Mouse (Mus musculus): ENCODE data around the gene Cul7.
A peak's percentile ranks its signal among the peaks of the same experiment; 100 is the strongest.

Gene Cul7

GRCm38 (mm10) chr17:46650232-46651031 is at the start of gene Cul7:
TSS of gene Cul7 (plus strand) at chr17:46650337.
- DNase-seq: peak; percentile 95 to 98

DNA sequence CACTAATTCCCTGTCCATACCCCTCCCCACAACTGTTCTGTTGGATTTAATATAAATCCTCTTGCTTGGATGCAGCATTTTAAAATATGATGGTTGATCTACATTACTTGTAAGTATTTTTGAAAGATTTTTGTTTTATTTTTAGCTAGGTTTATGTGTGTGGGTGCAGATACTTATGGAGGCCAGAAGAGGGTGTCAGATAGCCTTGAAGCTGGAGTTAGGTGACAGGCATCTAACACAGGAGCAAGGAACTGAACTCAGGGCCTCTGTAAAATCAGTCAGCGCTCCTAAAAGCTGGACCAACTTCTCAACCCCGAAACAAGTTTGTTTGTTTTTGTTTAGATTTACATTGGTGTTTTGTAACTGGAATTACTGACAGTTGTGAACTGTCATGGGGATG is 49.6 kb upstream of the Cul7 start:
- DNase-seq: no peak

DNA sequence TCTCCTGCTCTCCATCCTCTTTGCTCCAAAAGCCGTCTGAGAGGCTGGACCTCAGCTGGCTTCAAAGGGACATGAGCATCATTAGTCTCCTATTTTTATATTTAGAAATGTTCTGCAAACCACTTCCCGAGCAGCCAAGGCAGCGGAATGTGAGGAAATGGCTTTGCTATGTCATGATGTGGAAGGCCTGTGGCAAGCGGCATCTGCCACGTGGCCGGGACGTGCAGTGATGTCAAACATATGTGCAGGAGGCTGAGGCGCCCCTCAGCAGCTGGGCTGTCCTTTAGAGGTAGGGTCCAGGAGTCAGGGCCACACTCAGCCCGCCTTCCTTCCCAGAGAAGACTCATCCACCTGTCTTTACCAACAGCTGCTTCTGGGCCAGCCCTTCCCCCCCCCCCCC is 47.9 kb upstream of the Cul7 start:
- DNase-seq: peak; percentile 55 to 71

GRCm38 (mm10) chr17:46603229-46603628 is 46.9 kb upstream of the Cul7 start:
- no peak for DNase-seq

DNA sequence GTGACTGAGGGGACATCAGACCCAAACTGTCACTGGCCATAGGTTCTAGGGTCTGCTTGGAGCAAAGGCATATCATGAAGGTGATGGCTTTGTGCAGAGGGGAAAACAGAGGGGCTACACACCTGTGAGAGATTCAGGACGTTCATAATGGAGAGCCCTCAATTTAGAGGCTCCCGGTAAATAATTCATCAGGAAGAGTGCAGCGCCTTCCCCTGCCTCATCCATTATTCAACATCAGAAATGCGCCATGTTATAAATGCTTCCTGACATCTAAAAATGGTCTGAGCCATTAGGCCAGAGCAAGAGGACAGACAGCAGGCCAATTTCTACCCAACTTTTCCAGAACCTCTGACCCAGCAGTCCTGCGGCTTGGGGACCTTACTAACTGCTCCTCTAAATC is 45.0 kb upstream of the Cul7 start:
- DNase-seq: no peak

- peak in 1 of 2 experiments; percentile 29 for DNase-seq
These were observed 44.1 kb upstream of the Cul7 start for GRCm38 (mm10) chr17:46605987-46606386.

DNA sequence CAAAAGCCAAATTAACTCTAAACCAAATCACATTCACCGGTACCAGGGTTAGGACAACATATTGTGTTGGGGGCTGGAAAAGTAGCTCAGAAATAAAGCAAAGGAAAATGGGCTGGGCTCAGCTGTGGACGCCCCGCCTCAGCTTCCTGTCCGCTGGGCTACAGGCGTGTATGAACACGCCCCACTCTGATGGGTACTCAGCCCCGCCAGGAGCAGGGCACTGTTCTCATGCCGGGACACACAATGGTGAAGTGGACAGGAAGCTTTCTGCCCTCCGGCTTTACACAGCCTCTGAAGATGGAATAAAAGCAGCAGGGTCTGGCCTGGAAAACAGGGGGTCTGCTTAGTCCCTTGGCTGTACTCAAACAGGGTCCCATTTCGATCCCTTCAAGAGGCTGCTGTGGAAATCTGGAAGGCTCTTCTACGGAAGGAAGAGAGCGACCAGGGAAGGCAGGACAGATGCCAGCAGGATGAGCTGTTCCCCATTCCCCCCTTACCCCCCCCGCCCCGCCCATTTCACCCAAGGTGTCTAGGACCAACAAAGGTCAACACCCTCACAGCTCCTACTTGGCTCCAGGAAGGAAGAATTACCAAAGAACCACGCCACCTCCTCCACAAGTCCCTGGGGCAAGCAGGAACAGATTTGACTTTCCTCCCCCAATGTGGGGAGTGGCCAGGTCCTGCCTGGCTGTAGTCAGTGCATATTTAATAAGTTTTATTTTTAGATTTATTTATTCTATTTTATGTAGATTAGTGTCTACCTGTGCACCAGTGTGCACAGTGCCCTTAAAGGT is 40.2 kb upstream of the Cul7 start:
- DNase-seq: peak; percentile 63 to 75

GRCm38 (mm10) chr17:46611316-46611715 is 38.8 kb upstream of the Cul7 start:
- no peak for DNase-seq

DNA sequence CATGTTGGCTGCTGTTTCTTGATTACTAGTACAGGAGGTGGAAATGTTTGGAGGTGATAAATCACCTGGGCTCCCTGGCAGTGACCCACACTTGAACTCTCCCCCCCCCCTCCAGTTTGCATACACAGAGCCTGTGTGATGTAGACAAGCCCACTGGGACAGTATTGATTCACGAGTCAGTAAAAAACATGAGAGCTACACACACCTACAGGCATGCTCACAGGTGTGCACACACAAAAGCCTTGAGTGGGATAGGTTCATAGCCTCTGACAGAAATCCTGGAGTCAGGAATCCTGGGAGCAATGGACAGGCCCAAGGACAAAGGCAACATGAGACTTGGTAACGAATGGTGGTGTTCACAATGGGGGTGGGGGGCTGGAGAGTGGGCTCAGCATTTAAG is 37.9 kb upstream of the Cul7 start:
- DNase-seq: no peak

DNA sequence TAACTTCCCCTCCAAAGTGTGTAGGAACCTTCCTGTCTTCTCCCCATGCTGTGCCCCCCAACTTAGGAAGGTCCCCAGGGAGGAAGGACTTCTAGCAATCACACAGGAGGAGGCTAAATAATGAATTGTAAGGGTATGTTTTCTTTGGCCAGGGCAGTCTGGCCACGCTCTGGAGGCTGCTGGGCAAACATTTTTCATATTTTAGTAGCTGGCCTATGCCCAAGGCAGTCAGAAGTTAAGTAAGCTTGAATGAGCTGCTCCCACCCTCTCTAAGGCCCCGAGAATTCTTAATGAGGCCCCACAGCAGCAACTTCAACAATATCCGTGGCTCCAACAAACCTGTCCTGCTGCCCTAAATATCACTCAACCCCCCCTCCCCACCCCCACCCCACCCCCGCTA is 37.3 kb upstream of the Cul7 start:
- peak; percentile 42 to 63 for DNase-seq

- DNase-seq: no peak
These were observed 36.9 kb upstream of the Cul7 start for GRCm38 (mm10) chr17:46613229-46613628.

GRCm38 (mm10) chr17:46617799-46618198 is 32.3 kb upstream of the Cul7 start:
- no peak for DNase-seq

GRCm38 (mm10) chr17:46618394-46618768 is 31.8 kb upstream of the Cul7 start:
- no peak for DNase-seq

GRCm38 (mm10) chr17:46618769-46619682 is 31.1 kb upstream of the Cul7 start:
- DNase-seq: peak in 1 of 2 experiments; percentile 60

DNA sequence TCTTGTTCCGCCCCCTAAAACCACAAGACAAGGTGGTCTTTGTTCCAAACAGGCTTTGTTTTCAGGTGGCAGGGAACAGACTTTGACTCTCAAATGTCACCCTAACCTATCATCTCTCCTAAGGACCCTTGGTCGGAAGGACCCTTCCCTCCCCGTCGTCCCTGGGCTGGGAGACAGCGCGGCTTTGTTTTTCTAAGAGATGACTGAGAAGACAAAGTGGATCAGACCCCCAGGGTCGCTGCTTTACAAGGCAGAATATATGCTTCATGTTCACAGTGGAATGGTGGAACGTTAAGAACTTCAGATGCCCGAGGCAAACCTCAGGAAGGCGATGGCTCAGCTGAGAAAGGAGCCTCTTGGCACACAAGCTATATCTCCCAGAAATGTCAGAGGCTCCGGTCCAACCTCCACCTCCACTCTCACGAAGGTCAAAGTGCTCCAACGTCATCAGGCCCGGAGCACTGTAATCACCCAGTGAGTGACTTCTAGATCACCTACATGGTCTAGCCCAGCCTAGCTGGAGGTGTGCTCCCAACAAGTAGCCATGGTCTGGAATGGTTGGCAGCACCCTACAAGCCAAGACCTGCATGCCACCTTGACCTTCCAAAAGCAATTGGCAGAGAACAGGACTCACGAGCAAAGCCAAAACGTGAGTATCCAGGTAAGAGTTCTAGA is 30.3 kb upstream of the Cul7 start:
- DNase-seq: no peak

- DNase-seq: peak; percentile 67 to 73
These were observed 28.8 kb upstream of the Cul7 start for GRCm38 (mm10) chr17:46621324-46621723.

DNA sequence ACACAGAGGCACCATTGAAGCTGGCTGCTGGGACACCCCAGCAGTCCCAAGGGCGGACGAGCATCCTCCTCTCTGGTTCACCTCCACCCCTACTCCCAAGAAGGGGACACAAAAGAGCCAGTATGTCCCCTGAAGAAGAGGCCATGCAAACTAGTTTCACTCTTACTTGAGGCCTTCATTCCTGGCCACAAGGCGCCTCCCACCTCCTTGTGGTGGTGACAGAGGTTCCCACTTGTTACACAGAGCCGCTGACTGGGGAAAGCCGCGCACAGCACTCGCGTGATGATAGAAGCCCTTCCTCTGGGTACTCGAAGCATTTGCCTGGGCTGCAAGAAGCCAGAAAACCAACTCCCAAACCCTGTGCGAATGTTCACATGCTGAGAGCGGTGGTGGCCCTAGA is 27.9 kb upstream of the Cul7 start:
- DNase-seq: no peak

- peak; percentile 52 to 62 for DNase-seq
These were observed 26.1 kb upstream of the Cul7 start for GRCm38 (mm10) chr17:46623819-46624557.

DNA sequence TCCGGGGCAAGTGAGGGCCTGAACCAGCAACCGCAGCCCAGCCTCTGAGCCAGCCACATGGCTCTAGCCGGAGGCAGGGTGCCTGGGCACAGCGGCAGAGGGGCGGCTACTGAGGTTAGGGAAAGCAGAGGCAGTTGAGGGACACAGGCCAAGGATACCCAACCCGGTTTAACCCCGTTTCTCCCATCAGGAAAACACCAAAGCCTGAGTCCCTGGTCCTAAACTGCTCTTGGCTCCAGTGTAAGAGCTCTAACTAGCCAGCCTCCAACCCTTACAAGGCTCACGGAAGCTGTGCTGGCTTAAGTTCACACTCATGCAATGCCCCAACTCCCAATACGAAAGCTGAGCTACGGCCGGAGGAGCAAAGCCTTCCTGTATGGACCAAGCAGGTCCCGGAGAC is 25.5 kb upstream of the Cul7 start:
- no peak for DNase-seq

DNA sequence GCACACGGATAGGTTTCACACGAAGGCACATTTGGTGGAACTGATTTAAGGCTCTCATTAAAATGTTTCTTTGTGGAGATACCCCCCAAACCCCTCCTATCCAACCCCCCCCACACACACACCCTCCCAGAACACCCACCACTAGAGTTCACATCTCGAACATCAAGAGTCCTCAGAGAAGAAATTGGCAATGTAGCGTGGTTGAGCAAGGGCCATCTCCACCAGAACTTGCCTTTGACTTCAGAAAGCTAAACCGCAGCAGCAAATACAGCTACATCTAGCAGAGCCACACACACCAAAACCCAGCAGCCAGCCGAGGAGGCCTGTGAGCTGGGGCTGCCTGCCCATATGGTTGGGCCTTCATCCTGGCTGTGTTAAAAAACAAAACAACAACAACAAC is 22.7 kb upstream of the Cul7 start:
- no peak for DNase-seq

DNA sequence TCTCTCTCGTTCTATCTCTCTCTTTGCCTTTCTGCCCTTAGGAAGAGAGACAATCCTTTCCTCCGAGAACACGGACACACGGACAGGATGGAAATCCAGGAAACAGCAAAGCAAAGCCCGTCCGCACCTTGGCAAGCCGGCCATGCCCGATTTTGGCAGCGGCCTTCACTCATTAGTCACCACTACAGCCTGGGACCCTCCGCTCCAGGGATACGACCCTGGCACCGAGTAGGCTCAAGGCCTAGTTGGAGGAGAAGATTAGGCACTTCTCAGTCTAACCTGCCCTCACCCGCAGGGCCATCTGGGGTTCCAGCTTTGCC is 21.7 kb upstream of the Cul7 start:
- DNase-seq: no peak

All from kidney, postnatal 4 days (tissue).